Comparison of ENCODE assay signal across 8 mouse cellular contexts in the genomic region with DNA sequence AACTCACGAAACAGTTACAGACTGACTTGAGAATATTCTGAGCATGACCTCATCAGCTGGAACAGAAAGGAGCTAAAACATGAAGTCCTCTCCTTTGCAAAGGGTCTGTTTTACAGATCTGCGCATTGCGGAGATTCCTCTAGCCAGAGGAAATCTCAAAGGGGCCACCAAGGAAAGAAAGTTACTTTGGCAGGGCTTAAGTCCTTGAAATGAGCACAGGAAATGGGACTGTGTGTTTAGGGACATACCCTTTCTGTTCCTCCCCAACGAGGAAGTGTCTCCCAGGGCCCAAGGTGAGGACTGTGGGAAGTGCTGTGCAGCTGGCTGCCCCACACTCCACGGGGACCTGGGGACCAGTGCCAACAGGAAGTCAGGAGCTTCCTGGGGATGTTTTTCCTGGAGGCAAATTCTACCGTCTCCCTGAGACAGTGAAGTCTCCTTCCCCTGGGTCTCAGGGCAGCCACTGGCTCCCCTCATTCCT. TPM values are rescaled to one million over a fixed set of nuclear protein-coding genes. Genes with fewer than 3 reads are reported as not detected.
DNase-seq lines count a peak whose midpoint lies in the region; ATAC-seq and TF ChIP-seq lines count a peak whose summit lies in the region.

No protein-coding gene starts in this region.

- H3K27ac ChIP-seq in MEL (ENCODE audit: control insufficient read depth, low read depth, low read length) = no peak overlapping the region
- peak overlapping the region; percentile 87 to 90 for H3K27ac ChIP-seq in heart, embryonic 14.5 days (replicated peaks in 1 of 2; ENCODE audit: control insufficient read depth in 1 of 2, insufficient read depth in 1 of 2, low read depth in 2 of 2, low read length in 2 of 2)

- 12% methylated on average over 6 of the region's 6 CpGs for WGBS in heart, embryonic 14.5 days

- no peaks in the 10 kb centered on the region for H3K27me3 ChIP-seq in MEL (ENCODE audit: control insufficient read depth in 1 of 2, insufficient read depth in 2 of 2, low read length in 2 of 2)
- H3K27me3 ChIP-seq in heart, embryonic 14.5 days (ENCODE audit: control insufficient read depth, insufficient read depth, low read length) = no peaks in the 10 kb centered on the region
- no peaks in the 10 kb centered on the region for H3K27me3 ChIP-seq in megakaryocyte, embryonic 14.5 days (replicated peaks)

- TF ChIP-seq POLR2A in MEL (IDR thresholded peaks at IDR 0.05; ENCODE audit: control insufficient read depth in 1 of 2, insufficient read depth in 1 of 2, low read depth in 1 of 2, low read length in 2 of 2, poor library complexity in 1 of 2) = no peak

- peak; percentile 24 for DNase-seq in MEL (ENCODE audit: low read depth, low spot score)
- peak; percentile 70 to 84 for DNase-seq in adrenal gland, postnatal 36 days
- DNase-seq in kidney, postnatal 14 days = peak; percentile 82
- DNase-seq in left cerebral cortex, postnatal 14 days (ENCODE audit: low spot score in 2 of 2) = no peak
- DNase-seq in frontal cortex, postnatal 25 days (ENCODE audit: low spot score in 2 of 2) = no peak

- peaks cover 26% of the 10 kb centered on the region for H3K79me2 ChIP-seq in MEL (ENCODE audit: control insufficient read depth, insufficient read depth, low read length, poor library complexity)

- H3K4me3 ChIP-seq in MEL (ENCODE audit: control insufficient read depth in 1 of 2, insufficient read depth in 1 of 2, low read depth in 2 of 2, low read length in 2 of 2) = no peak overlapping the region
- H3K4me3 ChIP-seq in heart, embryonic 14.5 days (ENCODE audit: control insufficient read depth in 1 of 2, insufficient read depth in 1 of 2, low read depth in 1 of 2, low read length in 2 of 2) = 0 out of 4 replicates have a peak overlapping the region, but pooled peaks of 1 of the 2 experiments have one; percentile 5
- peak overlapping the region; percentile 84 for H3K4me3 ChIP-seq in megakaryocyte, embryonic 14.5 days (replicated peaks)

- no peak overlapping the region for H3K9ac ChIP-seq in MEL (ENCODE audit: control insufficient read depth, low read depth, low read length, poor library complexity, severe bottlenecking)
- peak overlapping the region; percentile 55 for H3K9ac ChIP-seq in heart, embryonic 14.5 days (ENCODE audit: low read length)

- ATAC-seq in heart, embryonic 14.5 days (ENCODE audit: insufficient number of reproducible peaks, insufficient read depth, low FRiP score, low read depth) = 0 out of 2 replicates have a peak, but pooled peaks have one; percentile 47
- ATAC-seq in inflammation-experienced regulatory T-cells, adult 6 months = no peak

- H3K4me1 ChIP-seq in MEL (ENCODE audit: control insufficient read depth in 1 of 2, insufficient read depth in 2 of 2, low read length in 2 of 2) = peaks cover 4 to 6% of the 10 kb centered on the region in 2 experiments; a peak in 3 of 4 replicates
- H3K4me1 ChIP-seq in heart, embryonic 14.5 days (ENCODE audit: control insufficient read depth in 2 of 2, insufficient read depth in 2 of 2, low read length in 2 of 2) = peaks cover 40 to 67% of the 10 kb centered on the region in 2 experiments
- H3K4me1 ChIP-seq in megakaryocyte, embryonic 14.5 days = peaks cover 90% of the 10 kb centered on the region

- peaks cover 0 to 2% of the 10 kb centered on the region in 2 experiments; a peak in 3 of 4 replicates for H3K36me3 ChIP-seq in MEL (ENCODE audit: control insufficient read depth in 1 of 2, insufficient read depth in 2 of 2, low read length in 2 of 2)
- H3K36me3 ChIP-seq in heart, embryonic 14.5 days (ENCODE audit: control insufficient read depth, insufficient read depth, low read length) = 0 out of 2 replicates have a peak, but pooled peaks cover 6% of the 10 kb centered on the region
- H3K36me3 ChIP-seq in megakaryocyte, embryonic 14.5 days (replicated peaks; ENCODE audit: low read length) = peaks cover 4% of the 10 kb centered on the region

- H3K4me2 ChIP-seq in heart, embryonic 14.5 days (ENCODE audit: low read length) = peak overlapping the region; percentile 54

- no peak for TF ChIP-seq EP300 in MEL (IDR thresholded peaks at IDR 0.05; ENCODE audit: low read depth in 1 of 2, low read length in 2 of 2)

- H3K9me3 ChIP-seq in MEL (replicated peaks; ENCODE audit: insufficient read depth, low read length) = no peaks in the 10 kb centered on the region
- H3K9me3 ChIP-seq in heart, embryonic 14.5 days (ENCODE audit: control insufficient read depth, low read length) = no peaks in the 10 kb centered on the region
- H3K9me3 ChIP-seq in megakaryocyte, embryonic 14.5 days = no peaks in the 10 kb centered on the region

- no peak for TF ChIP-seq CTCF in MEL (IDR thresholded peaks at IDR 0.05 in 2 of 3, conservative IDR thresholded peaks at IDR 0.05 in 1 of 3; ENCODE audit: control insufficient read depth in 1 of 3, insufficient read depth in 1 of 3, low read depth in 2 of 3, low read length in 3 of 3, poor library complexity in 1 of 3, severe bottlenecking in 1 of 3)

- intact Hi-C loops in left cerebral cortex, postnatal 14 days (cut with DNase I) = no loop called here

- TF ChIP-seq RAD21 in MEL (IDR thresholded peaks at IDR 0.05; ENCODE audit: low read depth, low read length) = no peak

TF ChIP-seq in MEL, 35 proteins besides CTCF, POLR2A, EP300 and RAD21:
- TF ChIP-seq ELF1 (IDR thresholded peaks at IDR 0.05; ENCODE audit: low read depth, low read length) (no peak), E2F4 (IDR thresholded peaks at IDR 0.05; ENCODE audit: borderline replicate concordance, low read depth, low read length) (no peak), GABPA (IDR thresholded peaks at IDR 0.05; ENCODE audit: low read depth, low read length) (no peak), JUND (IDR thresholded peaks at IDR 0.05; ENCODE audit: low read depth, low read length) (no peak), MEF2A (IDR thresholded peaks at IDR 0.05; ENCODE audit: extremely low read depth, insufficient replicate concordance, low read depth, low read length, poor library complexity, severe bottlenecking) (no peak), POLR2AphosphoS2 (IDR thresholded peaks at IDR 0.05; ENCODE audit: low read length) (no peak), MXI1 (IDR thresholded peaks at IDR 0.05; ENCODE audit: low read depth, low read length) (no peak), ETS1 (IDR thresholded peaks at IDR 0.05; ENCODE audit: low read depth, low read length) (no peak), ZNF384 (IDR thresholded peaks at IDR 0.05; ENCODE audit: low read depth, low read length) (no peak)

RNA-seq across cellular contexts. Expression of gene Qrfp, which starts 40.7 kb away (rescaled TPM):
- not detected in 2 replicates for total RNA-seq in MEL (2012; rRNA removed)
- under 1 TPM in 1 of 2 experiments, not detected in 1; 0.13 TPM for polyA plus RNA-seq in MEL (2012; ENCODE audit: insufficient read depth in 1 of 2, insufficient read length in 2 of 2, low read depth in 1 of 2, low replicate concordance in 2 of 2, missing spikeins in 1 of 2)
- not detected for total RNA-seq in adrenal gland, postnatal 36 days (2021)
- 0.08 TPM in 1 of 2 replicates, not detected in the other for polyA plus RNA-seq in heart, embryonic 14.5 days (2014; fragmentation: Nextera tagmentation; extraction: Ambion mirVana)
- polyA plus RNA-seq in megakaryocyte, embryonic 14.5 days (2012; ENCODE audit: insufficient read depth, low replicate concordance) = 0.17 TPM in 1 of 2 replicates, not detected in the other
- not detected for total RNA-seq in left cerebral cortex, postnatal 14 days (2021)
- polyA plus RNA-seq in inflammation-experienced regulatory T-cells, adult 6 months (2017; shearing (Covaris generic)) = 1 to 10 TPM in 1 of 3 experiments, under 1 TPM in 2; 0.60 to 1.1 (median 0.79) TPM

Comparison
In these comparisons a context has a peak if more than half of its experiments do, and no peak if none do; other contexts are left out.
1. DNase-seq: peak in MEL (single experiment), adrenal gland, postnatal 36 days (2 of 2) and kidney, postnatal 14 days (single experiment); none in left cerebral cortex, postnatal 14 days (0 of 2) and frontal cortex, postnatal 25 days (0 of 2).